Mouse (Mus musculus) lung, adult 18-20 months (tissue): ENCODE measurements at regions not wholly inside any gene's neighbourhood (a gene's known extent, or its start where the extent isn't known, plus 50 kb on each side); places are given as distances from the start of the nearest gene placed in this dataset.

Experiments used
- DNase-seq, 2 experiments: peaks; one replicate each; pipeline ENCODE4 v3.0.0; 2022; ENCODE audit warnings: mixed read lengths in 2 of 2

DNA sequence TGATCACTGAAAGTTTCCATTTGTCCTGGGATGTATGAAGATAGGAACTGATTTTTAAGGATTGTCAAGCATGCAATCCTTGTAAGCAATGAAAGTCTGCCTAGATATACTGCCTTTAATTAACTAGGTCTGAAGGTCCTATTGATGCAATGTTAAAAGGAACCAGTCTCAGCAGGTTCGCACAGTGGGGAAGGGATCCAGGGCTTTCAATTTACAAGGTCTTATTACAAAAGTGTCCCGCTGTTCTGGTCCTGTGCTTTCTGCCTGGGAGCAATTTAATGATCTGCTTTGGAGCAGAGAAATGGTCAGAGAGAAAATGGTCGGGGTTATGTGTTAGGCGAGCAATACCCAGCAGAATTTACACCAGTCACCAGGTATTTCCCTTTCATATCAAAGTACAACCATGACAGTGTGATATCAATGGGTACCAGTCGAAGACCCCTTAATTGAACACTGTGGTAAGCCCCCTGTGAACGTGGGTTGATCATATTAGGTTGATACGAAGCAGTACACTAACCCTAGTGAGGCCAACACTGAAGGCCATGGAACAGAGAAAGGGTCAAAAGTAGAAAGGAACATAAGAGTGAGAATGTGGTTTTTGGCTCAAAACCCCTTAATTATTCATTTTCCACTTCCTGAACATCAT, 778.5 kb downstream of the Kcnj2 start:
- no peak for DNase-seq

DNA sequence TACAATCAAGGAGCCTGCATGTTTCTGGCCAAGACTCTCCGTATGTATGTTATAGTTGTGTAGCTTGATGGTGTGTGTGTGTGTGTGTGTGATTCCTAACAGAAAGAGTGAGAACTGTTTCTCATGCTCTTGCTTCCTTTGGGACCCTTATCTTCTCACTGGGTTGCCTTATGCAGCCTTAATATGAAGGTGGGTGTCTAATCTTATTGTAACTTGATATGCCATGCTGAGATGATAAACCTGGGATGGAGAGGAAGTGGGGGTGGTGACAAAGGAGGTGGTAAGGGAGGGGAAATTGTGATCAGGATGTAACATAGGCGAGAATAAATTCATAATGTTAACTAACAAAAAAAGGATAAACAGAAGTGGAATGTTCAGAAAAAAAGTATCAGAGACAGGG, 791.3 kb downstream of the Kcnj2 start:
- DNase-seq, result no peak

- no peak for DNase-seq
Observed at GRCm38 (mm10) chr11:111858111-111858510, 792.1 kb downstream of the Kcnj2 start.

DNA sequence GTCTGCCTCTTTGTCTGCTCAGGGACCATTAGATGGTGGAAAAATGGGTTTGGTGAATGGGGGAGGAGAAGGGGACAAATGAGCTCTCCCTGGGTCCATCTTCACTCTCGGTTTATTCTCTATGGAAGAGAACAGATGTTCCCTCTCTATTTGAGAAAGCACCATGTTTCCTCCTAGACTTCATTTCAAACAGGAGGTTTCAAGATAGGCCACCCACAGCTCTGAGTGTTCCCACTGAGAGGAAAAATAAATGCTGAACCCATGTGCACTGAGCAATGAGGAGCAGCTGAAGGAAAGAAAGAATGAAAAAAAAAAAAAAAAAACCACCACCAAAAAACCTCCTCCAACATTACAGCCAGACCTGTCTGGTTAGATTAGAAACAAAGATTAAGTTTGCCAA, 799.2 kb downstream of the Kcnj2 start:
- DNase-seq, result no peak

DNA sequence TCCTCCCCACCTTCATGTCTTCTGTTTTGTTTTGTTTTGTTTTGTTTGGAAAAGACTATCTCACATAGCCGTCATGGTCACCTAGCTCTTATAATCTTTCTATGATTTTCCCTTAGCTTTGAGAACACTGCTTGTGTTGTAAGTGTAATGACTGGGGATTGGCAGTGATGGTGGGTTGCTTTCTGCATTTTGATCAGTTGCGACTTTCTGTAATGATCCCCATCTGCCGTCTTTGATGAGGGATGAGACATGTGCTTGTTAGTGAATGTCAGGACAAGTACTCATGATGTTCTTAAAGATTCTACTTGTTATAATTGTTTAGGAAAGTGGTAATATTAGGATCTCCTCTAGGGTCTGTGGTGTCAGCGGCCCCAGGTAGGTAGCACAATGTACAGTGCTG, 809.4 kb downstream of the Kcnj2 start:
- no peak for DNase-seq

GRCm38 (mm10) chr11:111880146-111880545, 814.2 kb downstream of the Kcnj2 start:
- peak in 1 of 2 experiments; percentile 1 for DNase-seq

DNA sequence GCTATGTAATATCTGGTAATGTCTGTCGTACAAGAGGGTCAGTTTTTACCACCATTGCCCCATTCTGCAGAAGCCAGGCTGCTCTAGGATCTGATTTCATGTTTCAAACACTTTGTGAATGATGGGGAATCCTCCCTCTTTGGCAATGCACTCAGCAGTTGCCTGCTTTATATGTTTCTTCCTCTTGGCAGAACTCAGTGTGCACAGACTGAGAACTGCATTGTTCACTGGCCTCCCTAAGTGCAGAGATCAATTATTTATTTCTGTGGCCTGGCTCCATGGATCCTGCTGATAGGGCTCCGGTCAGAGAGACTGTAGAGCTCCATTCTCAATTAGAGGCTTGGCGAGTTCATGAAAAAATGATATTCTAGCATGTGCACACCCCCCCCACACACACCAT, 824.1 kb downstream of the Kcnj2 start:
- no peak for DNase-seq

DNA sequence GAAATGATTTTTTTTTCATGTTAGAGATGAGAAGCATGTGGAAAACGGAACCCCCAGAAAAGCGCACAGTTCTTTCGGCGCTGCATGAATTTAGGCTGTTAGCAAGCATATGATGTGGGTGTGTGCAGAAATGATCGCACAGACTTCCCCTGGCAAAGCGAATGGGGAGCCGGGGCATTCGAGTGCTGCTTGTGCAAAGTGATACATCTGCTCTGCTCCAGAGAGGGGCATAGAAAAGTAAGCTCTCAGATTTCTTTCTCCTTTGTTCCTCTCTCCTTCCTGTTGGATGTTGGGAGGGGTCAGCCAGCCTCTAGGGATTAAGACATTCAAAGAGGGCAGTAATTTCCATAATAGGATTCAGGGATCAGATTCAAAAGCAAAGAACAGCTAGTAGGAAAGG, 827.9 kb downstream of the Kcnj2 start:
- DNase-seq, result no peak

DNA sequence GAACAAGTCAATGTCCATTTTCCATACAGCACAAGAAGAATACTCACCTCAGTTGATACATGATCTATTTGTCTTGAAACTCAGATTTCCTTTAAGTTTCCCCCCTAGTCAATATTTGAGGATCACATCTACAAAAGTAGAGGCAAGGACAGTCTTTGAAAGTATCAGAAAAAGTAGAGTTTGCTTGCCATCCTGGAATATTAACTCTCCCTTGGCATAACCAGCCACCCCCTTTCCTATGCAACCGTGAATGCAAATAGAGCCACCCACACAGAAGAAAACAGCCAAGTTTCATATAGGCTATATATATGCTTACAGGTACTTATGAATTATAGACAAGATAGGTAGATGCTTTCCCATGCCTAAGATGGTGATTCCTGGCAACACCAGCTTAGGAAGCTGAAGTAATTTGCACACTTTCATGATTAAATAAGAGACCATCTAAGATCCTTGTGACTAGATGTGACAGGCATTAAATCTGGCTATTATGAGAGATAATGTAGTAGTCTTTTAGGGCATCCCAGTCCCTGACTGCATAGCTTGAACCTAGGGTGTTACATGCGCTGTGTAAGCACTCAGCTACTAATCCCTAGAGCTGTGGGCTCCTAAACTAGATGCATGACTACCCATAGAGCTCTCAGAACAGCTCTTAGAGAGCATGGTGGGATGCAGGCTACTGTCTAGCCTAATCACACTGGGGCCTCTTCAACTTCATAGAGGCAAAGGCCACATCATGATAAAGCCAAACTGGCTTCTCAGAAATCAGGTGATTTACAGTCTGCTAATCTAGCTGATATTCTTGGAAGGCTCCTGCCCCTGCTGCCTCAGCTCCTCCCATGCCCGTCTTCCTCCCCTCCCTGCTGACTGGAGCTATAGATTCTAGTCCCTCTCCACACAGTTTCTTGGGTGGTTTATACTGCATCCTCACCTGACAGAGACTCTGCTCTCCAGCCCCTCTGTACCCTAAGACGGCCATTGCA, 829.5 kb downstream of the Kcnj2 start:
- no peak for DNase-seq

- no peak for DNase-seq
Observed at GRCm38 (mm10) chr11:111897001-111897400, 831.0 kb downstream of the Kcnj2 start.

DNA sequence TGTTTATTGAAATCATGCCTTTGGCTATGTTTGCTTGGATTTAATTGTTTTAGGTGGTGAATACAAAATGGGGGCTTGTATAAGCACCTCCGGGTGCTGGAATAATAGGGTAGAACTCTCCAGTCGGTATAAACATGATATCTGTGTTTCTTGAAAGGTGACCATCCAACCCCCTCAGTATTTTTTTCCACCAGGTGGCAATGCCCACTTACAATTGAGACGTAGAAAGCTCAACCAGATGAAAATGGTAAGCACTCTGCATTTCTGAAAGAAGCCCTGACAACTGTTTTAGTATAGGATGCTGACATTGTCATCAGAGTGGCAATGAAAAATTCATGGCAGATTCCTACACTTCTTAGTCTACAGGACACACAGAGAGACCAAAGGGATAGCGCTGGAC, 838.1 kb downstream of the Kcnj2 start:
- DNase-seq, result no peak

GRCm38 (mm10) chr11:111913891-111914290, 847.9 kb downstream of the Kcnj2 start:
- no peak for DNase-seq

DNA sequence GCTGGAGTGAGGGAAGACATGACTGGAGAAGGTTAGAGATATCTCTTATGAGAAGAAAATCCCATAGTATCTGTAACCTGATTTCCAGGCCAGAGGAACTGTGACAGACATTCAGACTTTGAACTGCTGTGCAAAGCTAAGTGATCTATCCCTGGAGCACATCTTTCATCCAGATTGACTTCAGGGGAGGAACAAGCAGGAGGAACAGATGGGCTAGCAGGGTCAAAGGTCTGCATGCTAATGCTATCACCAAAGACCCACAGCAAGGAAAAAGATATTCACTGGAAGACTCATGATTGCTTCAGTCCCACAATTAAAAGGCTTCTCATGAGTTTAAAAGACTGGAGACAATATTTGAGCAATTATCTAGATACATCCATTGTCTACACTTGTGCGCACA, 855.7 kb upstream of the Sox9 start:
- no peak for DNase-seq

DNA sequence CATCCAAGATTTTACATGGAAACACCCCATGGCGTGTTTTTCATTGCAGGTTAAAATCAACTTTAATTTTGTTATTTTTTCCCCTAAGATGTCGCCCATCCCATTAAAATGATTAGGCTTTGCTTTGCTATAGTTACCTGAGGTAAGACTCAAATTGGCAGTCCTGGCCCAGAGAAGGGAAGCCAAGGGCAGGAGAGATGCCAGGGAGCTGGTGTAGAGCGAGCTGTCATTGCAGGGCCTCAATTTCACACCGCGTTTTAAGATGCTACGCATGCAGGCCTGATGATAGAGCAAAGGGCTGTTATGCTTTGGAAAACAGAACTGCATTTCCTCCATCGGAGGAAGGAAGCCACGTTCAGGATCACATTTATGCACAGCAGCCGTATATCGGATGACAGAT, 852.7 kb upstream of the Sox9 start:
- no peak for DNase-seq

DNA sequence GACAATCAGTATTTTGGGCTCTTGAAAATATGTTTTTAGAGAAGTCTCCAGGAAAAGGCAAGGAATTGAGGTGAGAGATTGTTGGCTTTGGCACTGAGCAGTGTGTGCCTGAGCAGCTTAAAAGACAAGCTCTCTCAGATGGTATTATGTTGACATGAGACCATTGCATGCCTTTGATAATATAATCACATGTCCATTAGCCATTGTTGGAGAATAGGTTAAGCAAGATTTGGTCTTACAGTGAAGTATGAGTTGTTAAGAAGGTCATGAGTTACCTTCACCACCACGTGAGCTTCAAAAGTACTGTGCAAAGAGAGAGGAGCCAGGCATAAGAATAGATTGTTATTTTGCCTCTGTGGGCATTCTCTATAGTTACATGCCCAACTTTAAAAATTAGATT, 850.0 kb upstream of the Sox9 start:
- DNase-seq, result peak in 1 of 2 experiments; percentile 1

DNA sequence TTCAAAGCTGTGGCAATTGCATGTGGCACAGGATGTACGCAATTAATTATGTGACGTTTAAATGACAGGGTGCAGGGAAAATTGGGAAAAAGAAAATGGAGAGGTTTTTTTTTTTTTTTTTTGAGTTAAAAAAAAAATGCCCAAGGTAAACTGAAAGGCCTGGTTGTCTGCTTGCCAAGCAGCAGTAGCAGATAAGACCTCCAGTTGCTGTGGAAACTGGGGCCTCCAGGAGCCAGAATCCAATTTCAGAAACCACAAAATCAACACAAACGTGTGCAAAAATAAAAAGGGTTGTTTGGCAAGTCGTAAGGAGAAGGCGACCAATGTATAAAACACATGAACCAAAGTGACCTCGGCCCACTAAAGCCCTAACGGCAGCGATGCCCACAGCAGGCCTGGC, 837.7 kb upstream of the Sox9 start:
- DNase-seq, result peak; percentile 20 to 59

- DNase-seq, result no peak
Observed at GRCm38 (mm10) chr11:111945806-111946205, 836.2 kb upstream of the Sox9 start.

DNA sequence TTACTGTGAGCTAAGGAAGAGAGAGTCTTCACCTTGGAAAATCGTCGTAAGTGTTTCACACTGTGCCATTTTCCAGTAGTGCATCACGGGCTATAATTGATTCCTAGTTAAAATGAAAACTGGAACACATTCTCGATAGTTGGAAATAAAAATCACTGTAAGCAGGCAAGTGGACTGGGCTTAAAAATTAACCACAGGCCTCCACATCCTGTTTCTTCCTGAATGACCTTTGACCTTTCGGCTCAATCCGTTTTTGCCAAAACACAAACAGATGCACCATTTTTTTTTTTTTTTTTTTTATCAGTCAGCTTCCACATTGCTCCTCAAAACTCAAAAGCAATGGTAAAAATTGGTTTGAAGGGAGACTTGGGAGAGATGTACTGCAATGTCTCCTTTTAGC, 834.4 kb upstream of the Sox9 start:
- DNase-seq, result no peak

GRCm38 (mm10) chr11:111953421-111953820, 828.6 kb upstream of the Sox9 start:
- DNase-seq, result no peak

DNA sequence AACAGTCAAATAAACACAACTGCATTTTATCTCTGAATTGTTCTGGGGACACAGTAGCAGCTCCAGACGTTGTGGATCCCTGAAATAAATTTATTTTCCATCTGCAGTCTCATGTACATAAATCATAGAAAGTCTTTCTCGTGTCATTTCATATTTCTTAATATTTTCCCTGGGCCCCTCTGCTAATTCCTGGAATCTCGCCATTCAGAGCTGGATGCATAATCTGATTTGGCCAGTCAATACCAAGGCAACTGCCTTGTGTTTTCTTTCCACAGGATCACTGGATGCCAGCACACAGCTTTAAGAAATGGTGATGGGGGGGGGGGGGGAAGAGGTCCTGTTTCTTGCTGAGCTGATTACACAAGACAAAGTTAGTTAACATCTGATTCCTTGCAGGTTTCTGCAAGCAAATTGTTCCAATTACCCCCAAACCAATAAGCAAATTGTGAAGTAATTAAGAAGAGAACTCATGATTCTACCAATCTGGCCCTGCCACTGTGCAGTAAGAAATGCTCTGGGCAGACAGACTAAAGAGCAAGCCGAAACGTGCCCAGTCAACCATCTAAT, 824.2 kb upstream of the Sox9 start:
- DNase-seq, result no peak

DNA sequence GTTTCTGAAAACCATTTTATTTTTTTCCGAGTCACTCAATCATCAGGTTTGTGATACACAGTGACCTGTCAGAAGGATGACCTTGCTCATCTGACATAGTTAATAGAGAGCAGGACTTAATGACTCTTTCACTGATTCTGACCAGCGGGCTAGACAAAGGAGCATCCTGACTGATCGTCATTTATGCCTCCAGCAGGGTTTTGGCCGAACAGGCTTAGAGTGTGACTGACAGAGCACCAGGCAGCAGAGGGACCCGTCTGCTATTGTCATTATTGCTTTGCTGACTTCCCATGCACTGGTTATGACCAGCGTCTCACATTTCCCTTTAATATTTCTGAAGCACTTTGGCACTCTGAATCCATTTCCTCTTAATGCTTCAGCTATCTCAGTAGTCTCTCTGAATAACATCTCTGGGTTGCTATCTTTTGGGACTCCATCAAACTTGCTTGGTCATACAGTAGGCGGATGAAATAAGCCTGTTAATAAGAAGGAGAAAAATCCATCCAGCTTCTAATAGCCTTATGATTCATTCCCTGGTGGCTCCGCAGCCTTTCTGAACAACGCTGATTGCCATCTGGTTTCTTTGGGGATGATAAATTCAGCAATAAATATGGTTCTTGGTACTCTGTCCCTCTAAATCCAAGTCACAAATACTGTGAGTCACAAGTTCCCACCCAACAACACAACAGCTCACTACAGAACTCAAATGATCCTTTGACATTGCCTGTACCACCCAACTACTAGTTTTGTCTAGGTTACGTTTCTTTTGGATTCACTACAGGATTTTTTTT, 820.8 kb upstream of the Sox9 start:
- DNase-seq, result no peak

GRCm38 (mm10) chr11:111961846-111962245, 820.2 kb upstream of the Sox9 start:
- no peak for DNase-seq

- no peak for DNase-seq
Observed at GRCm38 (mm10) chr11:111964066-111964465, 818.0 kb upstream of the Sox9 start.
